ENCODE assay signal across 7 mouse cellular contexts in the genomic region with DNA sequence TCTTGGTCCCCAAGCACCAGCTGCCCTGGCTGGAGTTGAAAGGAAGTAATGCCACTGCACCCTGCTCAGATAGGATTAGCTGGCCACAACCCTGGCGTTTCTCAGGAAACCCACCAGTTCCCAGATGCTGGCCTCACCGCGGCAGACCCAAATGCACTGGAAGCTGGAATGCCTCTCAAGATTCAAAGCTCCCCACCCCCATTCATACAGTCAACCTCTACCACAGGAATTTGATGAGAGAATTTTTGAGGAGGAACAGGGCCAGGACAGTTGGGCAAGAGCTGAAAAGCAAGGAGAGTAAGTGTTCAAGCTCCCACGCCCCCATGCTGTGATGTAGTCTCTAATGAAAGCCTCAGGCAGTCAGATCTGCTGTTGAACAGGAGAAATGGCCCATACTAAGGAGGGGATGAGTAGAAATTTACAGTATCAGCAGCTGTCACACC. TPM values are rescaled to one million over a fixed set of nuclear protein-coding genes. Genes with fewer than 3 reads are reported as not detected.
DNase-seq lines count a peak whose midpoint lies in the region; ATAC-seq lines count a peak whose summit lies in the region.

No protein-coding gene starts in this region.

- H3K27ac ChIP-seq in embryonic facial prominence, embryonic 15.5 days (replicated peaks) = no peak overlapping the region; the same call in 1 of the 2 replicates
- no peak overlapping the region for H3K27ac ChIP-seq in liver, embryonic 12.5 days

- WGBS in embryonic facial prominence, embryonic 15.5 days = 16% methylated on average over 4 of the region's 4 CpGs
- 20% methylated on average over 4 of the region's 4 CpGs for WGBS in liver, embryonic 12.5 days (ENCODE audit: insufficient replicate concordance)

- peak overlapping the region; percentile 51 for H3K4me2 ChIP-seq in embryonic facial prominence, embryonic 15.5 days (replicated peaks)
- peak overlapping the region; percentile 65; the same call in 1 of the 2 replicates for H3K4me2 ChIP-seq in liver, embryonic 12.5 days

- no peaks in the 10 kb centered on the region for H3K9me3 ChIP-seq in embryonic facial prominence, embryonic 15.5 days (replicated peaks)
- H3K9me3 ChIP-seq in liver, embryonic 12.5 days (replicated peaks) = peaks cover 5% of the 10 kb centered on the region; the same call in 1 of the 2 replicates

- DNase-seq in thymus, postnatal 4 days = peak; percentile 20
- no peak for DNase-seq in thymus, adult 18-20 months
- DNase-seq in retina, postnatal 1 day = peak; percentile 23
- DNase-seq in gastrocnemius, postnatal 14 days = no peak
- DNase-seq in adrenal gland, postnatal 25 days = no peak

- peak; percentile 39 for ATAC-seq in embryonic facial prominence, embryonic 15.5 days (ENCODE audit: insufficient number of reproducible peaks, low FRiP score, low TSS enrichment, low read depth)
- ATAC-seq in liver, embryonic 12.5 days = no peak

- no peaks in the 10 kb centered on the region for H3K36me3 ChIP-seq in embryonic facial prominence, embryonic 15.5 days
- H3K36me3 ChIP-seq in liver, embryonic 12.5 days = peaks cover 3% of the 10 kb centered on the region; the same call in 1 of the 2 replicates

- H3K27me3 ChIP-seq in embryonic facial prominence, embryonic 15.5 days = no peaks in the 10 kb centered on the region
- H3K27me3 ChIP-seq in liver, embryonic 12.5 days (replicated peaks) = peaks cover 18% of the 10 kb centered on the region; the same call in 1 of the 2 replicates

- no peak overlapping the region for H3K9ac ChIP-seq in embryonic facial prominence, embryonic 15.5 days
- no peak overlapping the region for H3K9ac ChIP-seq in liver, embryonic 12.5 days

- H3K4me3 ChIP-seq in embryonic facial prominence, embryonic 15.5 days (replicated peaks) = no peak overlapping the region
- no peak overlapping the region for H3K4me3 ChIP-seq in liver, embryonic 12.5 days

- peaks cover 15% of the 10 kb centered on the region for H3K4me1 ChIP-seq in embryonic facial prominence, embryonic 15.5 days
- H3K4me1 ChIP-seq in liver, embryonic 12.5 days = peaks cover 14% of the 10 kb centered on the region

- intact Hi-C loops in gastrocnemius, postnatal 14 days (cut with DNase I; ENCODE audit: low total_unique reads) = no loop called here

RNA-seq across cellular contexts. Expression of a gene that starts 9.8 kb away (rescaled TPM):
- 142 and 147 TPM in 2 replicates for polyA plus RNA-seq in embryonic facial prominence, embryonic 15.5 days (2015; fragmentation: Nextera tagmentation; extraction: Ambion mirVana)
- polyA plus RNA-seq in liver, embryonic 12.5 days (2016; fragmentation: Nextera tagmentation; extraction: Ambion mirVana) = 111 TPM in 2 replicates
- 10 to 100 TPM; 22.4 to 27.4 TPM for total RNA-seq in gastrocnemius, postnatal 14 days (2021)
- 92.9 and 94.1 TPM in 2 replicates for total RNA-seq in adrenal gland, postnatal 25 days (2021)

RNA-seq across cellular contexts. Expression of a gene that starts 37.9 kb away (rescaled TPM):
- polyA plus RNA-seq in embryonic facial prominence, embryonic 15.5 days (2015; fragmentation: Nextera tagmentation; extraction: Ambion mirVana) = 0.35 and 0.88 TPM in 2 replicates
- polyA plus RNA-seq in liver, embryonic 12.5 days (2016; fragmentation: Nextera tagmentation; extraction: Ambion mirVana) = not detected in 2 replicates
- total RNA-seq in gastrocnemius, postnatal 14 days (2021) = under 1 TPM in 1 of 2 experiments, not detected in 1; 0.16 TPM
- not detected in 2 replicates for total RNA-seq in adrenal gland, postnatal 25 days (2021)

RNA-seq across cellular contexts. Expression of a gene that starts 38.0 kb away (rescaled TPM):
- 0.84 and 1.2 TPM in 2 replicates for polyA plus RNA-seq in embryonic facial prominence, embryonic 15.5 days (2015; fragmentation: Nextera tagmentation; extraction: Ambion mirVana)
- 0.16 TPM in 1 of 2 replicates, not detected in the other for polyA plus RNA-seq in liver, embryonic 12.5 days (2016; fragmentation: Nextera tagmentation; extraction: Ambion mirVana)
- total RNA-seq in gastrocnemius, postnatal 14 days (2021) = 1 to 10 TPM in 1 of 2 experiments, under 1 TPM in 1; 0.66 to 1.2 TPM
- 0.70 TPM in 1 of 2 replicates, not detected in the other for total RNA-seq in adrenal gland, postnatal 25 days (2021)

RNA-seq across cellular contexts. Expression of a gene that starts 43.5 kb away (rescaled TPM):
- 13.2 and 13.5 TPM in 2 replicates for polyA plus RNA-seq in embryonic facial prominence, embryonic 15.5 days (2015; fragmentation: Nextera tagmentation; extraction: Ambion mirVana)
- 4.9 and 5.1 TPM in 2 replicates for polyA plus RNA-seq in liver, embryonic 12.5 days (2016; fragmentation: Nextera tagmentation; extraction: Ambion mirVana)
- 10 to 100 TPM; 14.0 to 16.3 TPM for total RNA-seq in gastrocnemius, postnatal 14 days (2021)
- total RNA-seq in adrenal gland, postnatal 25 days (2021) = 38.0 and 38.3 TPM in 2 replicates

Comparison
In these comparisons a context has a peak if more than half of its experiments do, and no peak if none do; other contexts are left out.
1. DNase-seq: peak in thymus, postnatal 4 days (single experiment) and retina, postnatal 1 day (single experiment); none in thymus, adult 18-20 months (0 of 2), gastrocnemius, postnatal 14 days (single experiment) and adrenal gland, postnatal 25 days (single experiment).